Mouse (Mus musculus) spleen, postnatal 36 days (tissue): Measurements from ENCODE around the gene Kdm2b.

Experiments used
- DNase-seq, 2 experiments: peaks; one replicate each; pipeline ENCODE4 v3.0.0; 2022; ENCODE audit warnings: low spot score in 2 of 2, mixed read lengths in 1 of 2

Kdm2b gene

GRCm38 (mm10) chr5:122893270-122893669, 96.4 kb downstream of the Kdm2b start:
- DNase-seq, result no peak

- DNase-seq, result no peak
Observed at GRCm38 (mm10) chr5:122890396-122890795, 99.2 kb downstream of the Kdm2b start.

- DNase-seq, result no peak
Observed at GRCm38 (mm10) chr5:122888612-122889214, 100.9 kb downstream of the Kdm2b start.

GRCm38 (mm10) chr5:122887926-122888611, 101.6 kb downstream of the Kdm2b start:
- DNase-seq, result no peak

GRCm38 (mm10) chr5:122887033-122887432, 102.6 kb downstream of the Kdm2b start:
- no peak for DNase-seq

- no peak for DNase-seq
Observed at GRCm38 (mm10) chr5:122884594-122885348, 104.9 kb downstream of the Kdm2b start.

GRCm38 (mm10) chr5:122883652-122884235, 105.9 kb downstream of the Kdm2b start:
- no peak for DNase-seq

GRCm38 (mm10) chr5:122883237-122883636, 106.4 kb downstream of the Kdm2b start:
- no peak for DNase-seq

GRCm38 (mm10) chr5:122882256-122883050, 107.2 kb downstream of the Kdm2b start:
- DNase-seq, result no peak

GRCm38 (mm10) chr5:122881313-122881712, 108.3 kb downstream of the Kdm2b start:
- DNase-seq, result peak; percentile 30 to 41

GRCm38 (mm10) chr5:122880241-122880980, 109.2 kb downstream of the Kdm2b start:
- no peak for DNase-seq

GRCm38 (mm10) chr5:122876671-122877070, 113.0 kb downstream of the Kdm2b start:
- no peak for DNase-seq

- DNase-seq, result no peak
Observed at GRCm38 (mm10) chr5:122874359-122874758, 115.3 kb downstream of the Kdm2b start.

GRCm38 (mm10) chr5:122873573-122873972, 116.0 kb downstream of the Kdm2b start:
- DNase-seq, result no peak

- DNase-seq, result no peak
Observed at GRCm38 (mm10) chr5:122872626-122873025, 117.0 kb downstream of the Kdm2b start.

- DNase-seq, result no peak
Observed at GRCm38 (mm10) chr5:122863053-122863452, 126.6 kb downstream of the Kdm2b start.

- no peak for DNase-seq
Observed at GRCm38 (mm10) chr5:122855858-122856257, 133.8 kb downstream of the Kdm2b start.

GRCm38 (mm10) chr5:122852611-122853010, 137.0 kb downstream of the Kdm2b start:
- no peak for DNase-seq

GRCm38 (mm10) chr5:122850319-122851002, 139.2 kb downstream of the Kdm2b start:
- peak in 1 of 2 experiments; percentile 5 for DNase-seq
